Mouse (Mus musculus) limb, embryonic 14.5 days (tissue): Measurements from ENCODE around the gene Prdm11. TPM values are rescaled to one million over a fixed set of nuclear protein-coding genes. Genes with fewer than 3 reads are reported as not detected.

Experiments used
- ATAC-seq: fragments of 200-750 bp; cut with Nextera tagmentation; 2 replicates; pipeline ENCODE4 v1.8.0; 2017; ENCODE audit warnings: low read depth, moderate number of reproducible peaks, moderate TSS enrichment; ENCODE audit not compliant: low FRiP score
- DNase-seq: peaks from one replicate; pipeline ENCODE4 v3.0.0-alpha.2; 2015; ENCODE audit warnings: low spot score
- H3K27ac ChIP-seq: fragments of 300-500 bp; sonication (generic); replicated peaks from 2 replicates; pipeline ENCODE4 v1.5.1; 2014; ENCODE audit warnings: low read depth, mild to moderate bottlenecking, low read length, moderate library complexity, mixed read lengths
- H3K27me3 ChIP-seq: fragments of 300-500 bp; sonication (generic); 2 replicates; pipeline ENCODE4 v1.6.1; 2014; ENCODE audit warnings: low read length, mixed read lengths; ENCODE audit not compliant: control insufficient read depth, insufficient read depth
- H3K36me3 ChIP-seq: fragments of 300-500 bp; sonication (generic); 2 replicates; pipeline ENCODE4 v1.6.1; 2014; ENCODE audit warnings: mild to moderate bottlenecking, low read length, moderate library complexity, mixed read lengths; ENCODE audit not compliant: control insufficient read depth, insufficient read depth
- H3K4me1 ChIP-seq: fragments of 300-500 bp; sonication (generic); 2 replicates; pipeline ENCODE4 v1.6.1; 2014; ENCODE audit warnings: antibody characterized with exemption, low read length, mixed read lengths; ENCODE audit not compliant: control insufficient read depth, insufficient read depth
- H3K4me2 ChIP-seq: fragments of 300-500 bp; sonication (generic); replicated peaks from 2 replicates; pipeline ENCODE4 v1.6.1; 2014; ENCODE audit warnings: low read depth, mild to moderate bottlenecking, low read length, moderate library complexity; ENCODE audit not compliant: severe bottlenecking
- H3K4me3 ChIP-seq: fragments of 300-500 bp; sonication (generic); replicated peaks from 2 replicates; pipeline ENCODE4 v1.5.1; 2014; ENCODE audit warnings: low read length
- H3K9ac ChIP-seq: fragments of 300-500 bp; sonication (generic); 2 replicates; pipeline ENCODE4 v1.6.1; 2014; ENCODE audit warnings: mild to moderate bottlenecking, low read depth, low read length, moderate library complexity; ENCODE audit not compliant: severe bottlenecking
- H3K9me3 ChIP-seq: fragments of 300-500 bp; sonication (generic); 2 replicates; pipeline ENCODE4 v1.6.1; 2016; ENCODE audit warnings: low read length; ENCODE audit not compliant: control insufficient read depth
- POLR2A ChIP-seq: fragments of 200-500 bp; IDR thresholded peaks from 2 replicates; pipeline ENCODE4 v1.8.0; 2012; ENCODE audit warnings: inconsistent platforms, mild to moderate bottlenecking, moderate library complexity, borderline replicate concordance; ENCODE audit not compliant: insufficient read depth, insufficient read length; ENCODE audit errors: extremely low read depth
- WGBS: fragments of 180-500 bp; shearing (Covaris S2); extraction: QIAGEN DNeasy Blood & Tissue Kit; methylation state at CpG from one replicate; pipeline ENCODE4 v1.1.7; 2014; 5-methylcytosine and 5-hydroxymethylcytosine counted together
- polyA plus RNA-seq, 2 experiments: library from polyadenylated mRNA; depleted of rRNA in 1 of 2; stranded (reverse) in 1 of 2; unstranded in 1 of 2; fragments of >200 nt; fragmentation: Nextera tagmentation in 1 of 2; extraction: Ambion mirVana in 1 of 2; gene quantifications; 2 replicates each; pipeline versions ENCODE4 v1.2.1 to v1.2.3; 2012 to 2014

Gene Prdm11
- polyA plus RNA-seq, 2 experiments: 6.5 to 24.4 TPM

GRCm38 (mm10) chr2:92983273-92983620 is 62.7 kb downstream of the Prdm11 start:
- Histone ChIP-seq H3K36me3 (peaks cover 62% of the 10 kb centered on the region), H3K27ac (no peak overlapping the region), H3K9ac (no peak overlapping the region)

GRCm38 (mm10) chr2:92982591-92983272 is 63.2 kb downstream of the Prdm11 start:
- Histone ChIP-seq H3K27ac (no peak overlapping the region), H3K4me1 (peaks cover 7% of the 10 kb centered on the region), H3K4me2 (no peak overlapping the region), H3K4me3 (no peak overlapping the region), H3K9ac (no peak overlapping the region), H3K27me3 (no peaks in the 10 kb centered on the region), H3K9me3 (no peaks in the 10 kb centered on the region), H3K36me3 (peaks cover 66% of the 10 kb centered on the region)
- no peak for ATAC-seq
- no peak for DNase-seq
- WGBS: 58% methylated on average over 8 of the region's 8 CpGs
- no peak for TF ChIP-seq POLR2A

More at GRCm38 (mm10) chr2:92983273-92983620, 62.7 kb downstream of the Prdm11 start:
- ATAC-seq (no peak), DNase-seq (no peak)
- H3K27me3 ChIP-seq: no peaks in the 10 kb centered on the region
- 92% methylated on average over 4 of the region's 4 CpGs for WGBS
- no peak for TF ChIP-seq POLR2A
- H3K4me2 ChIP-seq: no peak overlapping the region
- H3K4me3 ChIP-seq: no peak overlapping the region
- H3K4me1 ChIP-seq: peaks cover 13% of the 10 kb centered on the region
- no peaks in the 10 kb centered on the region for H3K9me3 ChIP-seq

DNA sequence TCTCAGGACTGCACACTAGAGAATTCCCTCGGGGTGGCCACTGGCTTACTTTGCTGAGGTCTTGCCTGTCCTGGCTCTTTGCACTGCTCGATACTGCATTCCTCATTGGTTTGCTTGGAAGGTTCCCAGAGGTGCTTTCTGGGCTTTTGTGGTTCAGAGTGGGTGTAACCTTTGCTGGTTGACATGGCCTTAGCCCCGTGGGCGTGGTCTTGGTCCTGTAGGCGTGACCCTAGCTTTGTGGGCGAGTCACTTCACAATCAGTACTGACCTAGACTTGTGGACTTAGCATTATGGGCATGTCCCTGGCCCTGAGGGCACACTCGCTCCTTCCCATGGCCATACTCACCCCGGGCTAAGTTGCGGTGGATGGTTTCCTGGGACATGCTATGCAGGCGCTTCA is 65.8 kb downstream of the Prdm11 start:
- peaks cover 68% of the 10 kb centered on the region for H3K36me3 ChIP-seq
- H3K4me1 ChIP-seq: 0 out of 2 replicates have a peak, but pooled peaks cover 3% of the 10 kb centered on the region
- DNase-seq (no peak), ATAC-seq (no peak)
- H3K27ac ChIP-seq: no peak overlapping the region
- H3K9ac ChIP-seq: no peak overlapping the region
- no peaks in the 10 kb centered on the region for H3K27me3 ChIP-seq
- no peaks in the 10 kb centered on the region for H3K9me3 ChIP-seq
- no peak overlapping the region for H3K4me3 ChIP-seq
- TF ChIP-seq POLR2A: no peak
- WGBS: 89% methylated on average over 10 of the region's 10 CpGs
- H3K4me2 ChIP-seq: no peak overlapping the region

DNA sequence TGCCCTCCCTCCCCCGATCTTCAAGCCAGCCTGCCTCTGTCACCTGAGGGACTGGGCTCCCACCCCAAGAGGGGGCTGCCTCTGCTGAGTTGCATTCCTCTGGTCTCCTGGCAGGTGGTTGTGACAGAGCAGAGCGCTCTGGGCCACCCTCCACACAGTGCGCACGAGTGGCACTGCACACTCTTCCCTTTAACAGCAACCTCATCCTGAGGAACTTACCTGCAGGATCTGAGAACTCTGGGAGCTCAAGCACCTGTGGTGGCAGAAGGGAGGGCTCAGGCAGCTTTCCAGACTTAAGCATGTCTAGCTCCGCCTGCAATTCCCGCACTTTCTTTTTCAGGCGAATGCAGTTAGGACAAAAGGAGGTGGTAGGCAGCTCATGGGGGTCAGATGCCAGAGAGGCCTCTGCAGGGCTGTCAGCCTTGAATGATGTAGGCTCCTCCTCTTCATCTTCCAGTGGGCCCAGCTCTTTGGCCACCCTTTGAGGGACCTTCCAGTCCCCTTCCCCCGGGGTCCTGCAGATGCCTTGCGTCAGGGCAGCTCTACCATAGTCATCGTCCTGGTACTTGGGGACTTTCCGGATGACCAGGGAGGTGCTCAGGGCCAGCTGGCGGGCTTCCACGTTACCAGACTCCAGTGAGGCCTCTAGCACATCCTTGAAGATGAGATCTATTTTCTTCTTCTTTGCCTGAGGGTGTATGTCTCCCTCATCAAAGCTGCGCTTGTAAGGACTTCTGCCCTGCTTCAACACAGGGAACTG is 70.8 kb downstream of the Prdm11 start:
- Histone ChIP-seq H3K9me3 (no peaks in the 10 kb centered on the region), H3K27me3 (no peaks in the 10 kb centered on the region), H3K9ac (no peak overlapping the region), H3K4me1 (no peaks in the 10 kb centered on the region), H3K4me3 (no peak overlapping the region), H3K36me3 (peaks cover 88% of the 10 kb centered on the region), H3K4me2 (no peak overlapping the region), H3K27ac (no peak overlapping the region)
- no peak for DNase-seq
- 74% methylated on average over 14 of the region's 14 CpGs for WGBS
- TF ChIP-seq POLR2A: no peak
- no peak for ATAC-seq

GRCm38 (mm10) chr2:92973646-92974045 is 72.3 kb downstream of the Prdm11 start:
- ATAC-seq: no peak
- H3K4me2 ChIP-seq: no peak overlapping the region
- no peak overlapping the region for H3K4me3 ChIP-seq
- H3K27ac ChIP-seq: no peak overlapping the region
- no peaks in the 10 kb centered on the region for H3K27me3 ChIP-seq
- DNase-seq: no peak
- H3K9ac ChIP-seq: no peak overlapping the region
- H3K4me1 ChIP-seq: no peaks in the 10 kb centered on the region
- H3K9me3 ChIP-seq: no peaks in the 10 kb centered on the region
- TF ChIP-seq POLR2A: no peak
- 94% methylated on average over 20 of the region's 20 CpGs for WGBS
- H3K36me3 ChIP-seq: peaks cover 85% of the 10 kb centered on the region
